Comparison of ENCODE assay signal across 26 mouse cellular contexts in genomic region chr4:101505966-101506365, GRCm38 (mm10). TPM values are rescaled to one million over a fixed set of nuclear protein-coding genes. Genes with fewer than 3 reads are reported as not detected.
DNase-seq lines count a peak whose midpoint lies in the region; ATAC-seq lines count a peak whose summit lies in the region.
"Had no signal": no experiment of that assay in that cellular context is flagged by ENCODE, and none has a peak within 500 bp of the region (broad histone marks: within the 10 kb centered on the region; RNA-seq: fewer than 3 reads in every experiment).

No protein-coding gene starts in this region.

- peaks cover 22% of the 10 kb centered on the region for H3K4me1 ChIP-seq in embryonic facial prominence, embryonic 13.5 days
- peaks cover 25% of the 10 kb centered on the region for H3K4me1 ChIP-seq in hindbrain, embryonic 10.5 days (replicated peaks)

- H3K9me3 ChIP-seq in embryonic facial prominence, embryonic 13.5 days: no peaks in the 10 kb centered on the region
- no peaks in the 10 kb centered on the region for H3K9me3 ChIP-seq in hindbrain, embryonic 10.5 days
- H3K9me3 ChIP-seq: forebrain, embryonic 10.5 days; forebrain, embryonic 13.5 days; G1E; heart, embryonic 10.5 days; heart, embryonic 13.5 days; hindbrain, embryonic 12.5 days; hindbrain, embryonic 15.5 days had no signal

- intact Hi-C loops in gastrocnemius, postnatal 14 days (cut with DNase I; ENCODE audit: low total_unique reads): no loop called here

- no peak overlapping the region for H3K4me2 ChIP-seq in embryonic facial prominence, embryonic 13.5 days
- H3K4me2 ChIP-seq: forebrain, embryonic 13.5 days; heart, embryonic 13.5 days; hindbrain, embryonic 12.5 days; hindbrain, embryonic 15.5 days had no signal

- WGBS in embryonic facial prominence, embryonic 13.5 days: 40% methylated on average over 2 of the region's 2 CpGs
- WGBS in hindbrain, embryonic 10.5 days: 75% methylated on average over 2 of the region's 2 CpGs

- no peaks in the 10 kb centered on the region for H3K36me3 ChIP-seq in embryonic facial prominence, embryonic 13.5 days
- H3K36me3 ChIP-seq in hindbrain, embryonic 10.5 days: no peaks in the 10 kb centered on the region
- H3K36me3 ChIP-seq: forebrain, embryonic 10.5 days; G1E; heart, embryonic 10.5 days; heart, embryonic 13.5 days; hindbrain, embryonic 12.5 days; hindbrain, embryonic 15.5 days had no signal

- ATAC-seq in embryonic facial prominence, embryonic 13.5 days (ENCODE audit: insufficient number of reproducible peaks, insufficient read depth, low FRiP score, low TSS enrichment, low read depth): no peak
- peak; percentile 15; the same call in 1 of the 2 replicates for ATAC-seq in granulocyte monocyte progenitor cell, adult 5-6 weeks (replicated peaks; ENCODE audit: poor library complexity, severe bottlenecking)
- ATAC-seq: forebrain, embryonic 13.5 days; forebrain, embryonic 16.5 days had no signal

- no peak overlapping the region for H3K4me3 ChIP-seq in embryonic facial prominence, embryonic 13.5 days
- no peak overlapping the region for H3K4me3 ChIP-seq in hindbrain, embryonic 10.5 days
- H3K4me3 ChIP-seq: forebrain, embryonic 10.5 days; forebrain, embryonic 13.5 days; heart, adult 2 months; heart, embryonic 10.5 days; heart, embryonic 13.5 days; hindbrain, embryonic 12.5 days; hindbrain, embryonic 15.5 days had no signal

- peak; percentile 7 for DNase-seq in MN1 (ENCODE audit: low spot score)
- no peak for DNase-seq in hindbrain, embryonic 10.5 days (ENCODE audit: low spot score)
- DNase-seq in kidney, adult 9 months: no peak
- no peak for DNase-seq in gastrocnemius, postnatal 14 days
- DNase-seq: adrenal gland, adult 2 months; adrenal gland, postnatal 14 days; cerebellum, adult 11 months; cerebellum, adult 2 months; cerebellum, postnatal 10 days; cerebellum, postnatal 36 days; gastrocnemius, postnatal 10 days; heart, adult 2 months; heart, postnatal 14 days; heart, postnatal 4 days; kidney, adult 11 months; kidney, adult 8-10 months had no signal

- peak overlapping the region; percentile 77 for H3K27ac ChIP-seq in embryonic facial prominence, embryonic 13.5 days
- H3K27ac ChIP-seq in hindbrain, embryonic 10.5 days: no peak overlapping the region
- H3K27ac ChIP-seq: forebrain, embryonic 10.5 days; forebrain, embryonic 13.5 days; heart, adult 2 months; heart, embryonic 10.5 days; heart, embryonic 13.5 days; hindbrain, embryonic 12.5 days; hindbrain, embryonic 15.5 days had no signal

- H3K27me3 ChIP-seq in embryonic facial prominence, embryonic 13.5 days: peaks cover 17% of the 10 kb centered on the region
- peaks cover 30% of the 10 kb centered on the region for H3K27me3 ChIP-seq in hindbrain, embryonic 10.5 days (ENCODE audit: insufficient read depth, poor library complexity, severe bottlenecking)
- H3K27me3 ChIP-seq: hindbrain, embryonic 12.5 days; hindbrain, embryonic 15.5 days had no signal

- no peak overlapping the region for H3K9ac ChIP-seq in embryonic facial prominence, embryonic 13.5 days
- H3K9ac ChIP-seq: forebrain, embryonic 13.5 days; heart, embryonic 13.5 days; hindbrain, embryonic 12.5 days; hindbrain, embryonic 15.5 days had no signal

RNA-seq across cellular contexts. Expression of gene Dnajc6, which starts 9.5 kb away (rescaled TPM):
- polyA plus RNA-seq in embryonic facial prominence, embryonic 13.5 days (2015; fragmentation: Nextera tagmentation; extraction: Ambion mirVana): 2.0 and 2.4 TPM in 2 replicates
- 7.3 and 12.5 TPM in 2 replicates for total RNA-seq in granulocyte monocyte progenitor cell, adult 5-6 weeks (2014; fragmentation: Nextera tagmentation)
- 15.4 and 24.3 TPM in 2 replicates for total RNA-seq in granulocyte monocyte progenitor cell, adult 5-6 weeks (2017)
- polyA plus RNA-seq in hindbrain, embryonic 10.5 days (2016; fragmentation: Nextera tagmentation; extraction: Ambion mirVana): 1.6 and 3.7 TPM in 2 replicates
- under 1 TPM; 0.62 to 0.64 TPM for total RNA-seq in gastrocnemius, postnatal 14 days (2021)
- polyA plus RNA-seq: G1E had no signal

Comparison
In these comparisons a context has a peak if more than half of its experiments do, and no peak if none do; other contexts are left out.
1. RNA of gene Dnajc6, which starts 9.5 kb away (total RNA-seq): 7.3 to 24.3 TPM in granulocyte monocyte progenitor cell, adult 5-6 weeks; 0.62 to 0.64 TPM in gastrocnemius, postnatal 14 days; every median in the first group is over 4 times any median in the second.